Mouse (Mus musculus) heart, embryonic 14.5 days (tissue): Measurements from ENCODE around the gene Cryba4. TPM values are rescaled to one million over a fixed set of nuclear protein-coding genes. Genes with fewer than 3 reads are reported as not detected.

Experiments used
- ATAC-seq: fragments of 200-750 bp; cut with Nextera tagmentation; 2 replicates; pipeline ENCODE4 v1.8.0; 2017; ENCODE audit warnings: low read depth, moderate TSS enrichment; ENCODE audit not compliant: insufficient number of reproducible peaks, insufficient read depth, low FRiP score
- H3K27ac ChIP-seq, 2 experiments: fragments of 200-500 bp in 1 of 2; fragments of 300-500 bp in 1 of 2; sonication (generic) in 1 of 2; replicated peaks in 1 of 2; 2 replicates each; pipeline ENCODE4 v1.5.1; 2012 to 2014; ENCODE audit warnings: low read depth in 2 of 2, low read length in 2 of 2, control low read depth in 1 of 2, mild to moderate bottlenecking in 1 of 2, mixed read lengths in 1 of 2; ENCODE audit not compliant: control insufficient read depth in 1 of 2, insufficient read depth in 1 of 2
- H3K27me3 ChIP-seq: fragments of 300-500 bp; sonication (generic); 2 replicates; pipeline ENCODE4 v1.6.1; 2014; ENCODE audit warnings: mild to moderate bottlenecking, low read length, control low read depth; ENCODE audit not compliant: control insufficient read depth, insufficient read depth
- H3K36me3 ChIP-seq: fragments of 300-500 bp; sonication (generic); 2 replicates; pipeline ENCODE4 v1.6.1; 2014; ENCODE audit warnings: mild to moderate bottlenecking, control low read depth, low read length, mixed read lengths; ENCODE audit not compliant: control insufficient read depth, insufficient read depth
- H3K4me1 ChIP-seq, 2 experiments: fragments of 200-500 bp in 1 of 2; fragments of 300-500 bp in 1 of 2; sonication (generic) in 1 of 2; 2 replicates each; pipeline ENCODE4 v1.6.1; 2012 to 2014; ENCODE audit warnings: low read length in 2 of 2, control low read depth in 1 of 2, mixed read lengths in 1 of 2; ENCODE audit not compliant: control insufficient read depth in 2 of 2, insufficient read depth in 2 of 2
- H3K4me2 ChIP-seq: fragments of 300-500 bp; sonication (generic); 2 replicates; pipeline ENCODE4 v1.6.1; 2014; ENCODE audit warnings: mild to moderate bottlenecking, low read length
- H3K4me3 ChIP-seq, 2 experiments: fragments of 200-500 bp in 1 of 2; fragments of 300-500 bp in 1 of 2; sonication (generic) in 1 of 2; 2 replicates each; pipeline ENCODE4 v1.5.1; 2012 to 2014; ENCODE audit warnings: low read length in 2 of 2, mild to moderate bottlenecking in 2 of 2, control low read depth in 1 of 2, low read depth in 1 of 2, moderate library complexity in 1 of 2; ENCODE audit not compliant: control insufficient read depth in 1 of 2, insufficient read depth in 1 of 2
- H3K9ac ChIP-seq: fragments of 300-500 bp; sonication (generic); 2 replicates; pipeline ENCODE4 v1.6.1; 2014; ENCODE audit warnings: mild to moderate bottlenecking, low read length
- H3K9me3 ChIP-seq: fragments of 300-500 bp; sonication (generic); 2 replicates; pipeline ENCODE4 v1.6.1; 2016; ENCODE audit warnings: low read length, control low read depth; ENCODE audit not compliant: control insufficient read depth
- WGBS: fragments of 180-500 bp; shearing (Covaris S2); extraction: QIAGEN DNeasy Blood & Tissue Kit; methylation state at CpG from one replicate; pipeline ENCODE4 v1.1.7; 2014; 5-methylcytosine and 5-hydroxymethylcytosine counted together
- polyA plus RNA-seq: library from polyadenylated mRNA; unstranded; fragments of >200 nt; fragmentation: Nextera tagmentation; extraction: Ambion mirVana; gene quantifications from 2 replicates; pipeline ENCODE4 v1.2.1, GENCODE M21; 2014

Gene Cryba4
- 1.3 and 2.2 TPM in 2 replicates for polyA plus RNA-seq

DNA sequence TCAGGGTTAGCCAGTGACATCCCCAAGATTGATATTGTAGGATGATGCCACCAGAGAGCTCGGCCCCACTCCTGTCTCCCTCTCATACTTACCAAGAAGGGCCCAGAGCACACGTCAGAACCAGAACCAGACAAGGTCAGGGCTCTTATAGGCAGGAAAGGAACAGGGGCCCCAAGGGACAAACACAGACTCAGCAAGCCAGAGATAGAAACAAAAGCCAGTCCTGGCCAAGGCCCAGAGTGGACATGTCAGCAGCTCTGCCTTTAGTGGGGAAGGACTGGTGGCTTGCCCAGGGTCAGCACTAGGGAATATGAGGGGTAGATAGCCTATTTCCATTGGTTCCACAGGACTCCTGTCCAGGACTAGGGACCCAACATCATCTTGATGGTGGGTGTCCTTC, at the start of gene Cryba4:
TSS of gene Cryba4 (minus strand) at position 119 of the 400 bp plus-strand sequence.
- H3K4me3 ChIP-seq: no peak within 1 kb of the TSS
- H3K27me3 ChIP-seq: peaks cover 7% of the 10 kb centered on the region
- no peaks in the 10 kb centered on the region for H3K36me3 ChIP-seq
- H3K4me1 ChIP-seq: peaks cover 14 to 26% of the 10 kb centered on the region in 2 experiments
- H3K4me2 ChIP-seq: no peak within 1 kb of the TSS
- H3K9ac ChIP-seq: no peak within 1 kb of the TSS
- WGBS: 32% methylated on average over 2 of the region's 2 CpGs
- no peak for ATAC-seq
- H3K9me3 ChIP-seq: no peaks in the 10 kb centered on the region
- 0 out of 4 replicates have a peak within 1 kb of the TSS, but pooled peaks of 1 of the 2 experiments have one; percentile 1 for H3K27ac ChIP-seq

DNA sequence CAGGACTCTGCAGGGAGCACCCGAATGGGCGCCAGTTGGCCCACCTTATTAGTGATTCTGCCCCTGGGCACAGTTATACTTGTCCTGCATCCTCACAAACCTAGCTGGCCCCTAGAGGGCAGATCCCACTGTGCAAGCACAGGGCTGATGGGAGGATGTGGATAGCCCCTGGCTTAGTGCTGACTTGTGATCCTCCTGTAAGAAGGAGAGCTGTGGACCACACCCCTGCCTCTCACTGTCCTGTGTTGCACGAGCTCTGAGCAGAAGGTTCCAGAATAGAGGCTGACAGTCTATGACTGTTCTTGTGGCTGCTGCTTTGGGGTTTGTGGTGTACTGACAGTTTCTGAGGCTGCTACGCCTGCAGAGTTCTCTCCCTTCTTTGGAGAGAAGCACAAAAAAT, 49.4 kb upstream of the Cryba4 start:
- H3K4me3 ChIP-seq: no peak overlapping the region
- H3K4me2 ChIP-seq: no peak overlapping the region
- no peaks in the 10 kb centered on the region for H3K27me3 ChIP-seq
- H3K9me3 ChIP-seq: no peaks in the 10 kb centered on the region
- no peak overlapping the region for H3K9ac ChIP-seq
- 73% methylated on average over 4 of the region's 4 CpGs for WGBS
- H3K4me1 ChIP-seq: peaks cover 18 to 25% of the 10 kb centered on the region in 2 experiments
- peaks cover 7% of the 10 kb centered on the region; the same call in 1 of the 2 replicates for H3K36me3 ChIP-seq
- no peak for ATAC-seq
- no peak overlapping the region for H3K27ac ChIP-seq

DNA sequence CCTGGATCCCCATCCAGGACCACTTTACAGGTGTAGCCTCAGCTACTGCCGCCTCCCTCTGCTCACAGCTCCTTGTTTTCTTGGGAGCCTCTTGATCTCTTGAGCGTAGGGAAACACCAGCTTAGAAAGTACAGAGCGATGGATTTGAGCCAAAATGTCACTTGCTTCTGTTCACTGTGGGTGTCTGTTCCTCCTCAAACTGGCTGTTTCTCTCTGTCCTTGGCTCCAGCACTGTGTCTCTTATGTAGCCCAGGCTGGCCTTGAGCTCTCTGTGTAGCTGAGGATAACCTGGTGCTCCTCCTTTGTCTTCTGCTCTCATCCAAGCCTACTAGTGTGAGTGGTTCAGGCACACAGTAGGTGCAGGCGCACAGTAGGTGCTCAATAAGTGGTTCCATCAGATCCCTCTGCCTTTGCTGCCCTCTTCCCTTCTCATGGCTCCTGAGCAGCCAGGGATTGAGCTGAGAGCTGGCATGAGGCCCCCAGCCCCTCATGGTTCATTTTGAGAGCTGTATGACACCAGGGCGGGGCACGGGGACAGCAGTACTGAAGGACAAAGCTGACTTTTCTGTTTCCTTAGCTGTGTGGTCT, 48.5 kb upstream of the Cryba4 start:
- H3K9ac ChIP-seq: no peak overlapping the region
- 75% methylated on average over 6 of the region's 6 CpGs for WGBS
- H3K36me3 ChIP-seq: peaks cover 2% of the 10 kb centered on the region; the same call in 1 of the 2 replicates
- H3K27ac ChIP-seq: no peak overlapping the region
- no peaks in the 10 kb centered on the region for H3K27me3 ChIP-seq
- ATAC-seq: no peak
- H3K4me2 ChIP-seq: no peak overlapping the region
- peaks cover 19 to 31% of the 10 kb centered on the region in 2 experiments for H3K4me1 ChIP-seq
- no peaks in the 10 kb centered on the region for H3K9me3 ChIP-seq
- no peak overlapping the region for H3K4me3 ChIP-seq

DNA sequence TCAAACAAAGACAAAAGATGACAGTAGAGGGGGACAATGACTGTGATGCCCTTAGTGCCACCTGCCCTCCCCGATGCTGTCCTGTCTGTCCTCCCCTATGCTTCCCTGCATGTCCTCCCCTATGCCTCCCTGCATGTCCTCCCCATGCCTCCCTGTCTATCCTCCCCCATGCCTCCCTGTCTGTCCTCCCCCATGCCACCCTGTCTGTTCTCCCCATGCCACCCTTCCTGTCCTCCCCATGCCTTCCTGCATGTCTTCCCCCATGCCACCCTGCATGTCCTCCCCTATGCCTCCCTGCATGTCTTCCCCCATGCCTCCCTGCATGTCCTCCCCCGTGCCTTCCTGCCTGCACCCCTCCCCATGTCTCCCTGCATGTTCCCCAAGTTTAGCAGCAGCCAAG, 47.8 kb upstream of the Cryba4 start:
- Histone ChIP-seq H3K9ac (no peak overlapping the region), H3K4me3 (no peak overlapping the region), H3K36me3 (no peaks in the 10 kb centered on the region; the same call in 1 of the 2 replicates), H3K4me1 (peaks cover 19 to 34% of the 10 kb centered on the region in 2 experiments), H3K9me3 (no peaks in the 10 kb centered on the region), H3K27ac (no peak overlapping the region), H3K27me3 (no peaks in the 10 kb centered on the region), H3K4me2 (no peak overlapping the region)
- 73% methylated on average over 2 of the region's 2 CpGs for WGBS
- no peak for ATAC-seq

DNA sequence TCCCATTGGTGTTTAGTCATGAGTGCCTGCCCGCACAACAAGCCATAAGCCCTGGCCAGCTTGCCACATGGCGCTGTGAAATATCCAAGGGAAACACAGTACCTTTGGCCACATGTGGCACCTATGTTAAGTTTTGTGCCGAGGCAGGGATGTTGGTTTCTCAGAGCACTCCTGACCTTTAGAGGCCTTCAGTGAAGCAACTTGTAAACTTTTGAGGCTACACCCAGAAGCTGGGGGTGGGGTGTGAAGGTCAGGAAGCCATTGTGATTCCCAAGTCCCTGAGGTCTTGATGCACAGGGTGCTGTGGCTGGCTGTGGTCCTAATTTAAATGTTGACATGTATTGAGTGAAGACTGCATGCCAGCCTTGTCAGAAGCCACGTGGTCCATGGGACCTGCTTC, 47.1 kb upstream of the Cryba4 start:
- H3K4me1 ChIP-seq: peaks cover 24 to 39% of the 10 kb centered on the region in 2 experiments
- H3K27me3 ChIP-seq: no peaks in the 10 kb centered on the region
- 77% methylated on average over 4 of the region's 4 CpGs for WGBS
- ATAC-seq: no peak
- no peak overlapping the region for H3K4me3 ChIP-seq
- H3K9me3 ChIP-seq: no peaks in the 10 kb centered on the region
- H3K27ac ChIP-seq: peak overlapping the region; percentile 38 to 70; a peak in 3 of 4 replicates
- H3K9ac ChIP-seq: no peak overlapping the region
- no peaks in the 10 kb centered on the region; the same call in 1 of the 2 replicates for H3K36me3 ChIP-seq
- H3K4me2 ChIP-seq: no peak overlapping the region

DNA sequence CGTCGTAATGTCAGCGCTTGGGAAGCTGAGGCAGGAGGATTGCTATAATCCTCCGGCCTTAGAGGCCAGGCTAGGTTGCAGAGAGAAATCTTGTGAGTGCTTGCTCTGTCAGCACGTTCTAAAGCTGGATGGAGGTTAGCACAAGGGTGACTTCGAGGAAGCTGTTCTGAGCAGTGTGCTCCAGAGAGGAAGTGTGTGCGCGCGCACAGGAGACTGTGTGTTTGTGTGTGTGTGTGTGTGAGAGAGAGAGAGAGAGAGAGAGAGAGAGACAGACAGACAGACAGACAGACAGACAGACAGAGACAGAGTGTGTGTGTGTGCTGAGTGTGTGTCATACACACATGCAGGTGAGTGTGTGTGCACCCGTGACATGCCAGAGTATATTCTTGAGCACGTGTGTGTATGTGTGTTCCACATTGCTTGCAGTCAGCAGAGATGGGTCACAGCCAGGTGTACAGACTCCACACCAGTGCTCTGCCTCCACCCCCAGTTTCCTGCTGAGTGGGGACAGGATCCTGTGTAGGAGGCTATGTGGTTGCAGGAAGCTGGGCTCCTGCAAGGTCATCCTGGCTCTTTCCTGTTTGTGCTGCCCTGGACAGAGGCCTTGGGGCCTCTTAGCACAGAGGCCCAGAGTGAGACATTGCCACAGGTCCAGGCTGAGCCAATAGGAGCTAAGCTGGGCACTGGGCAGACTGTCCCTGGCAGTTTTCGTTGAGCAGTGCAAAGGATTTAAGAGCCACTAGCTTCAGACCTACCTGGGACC, 46.1 kb upstream of the Cryba4 start:
- no peak overlapping the region for H3K4me2 ChIP-seq
- H3K27ac ChIP-seq: peak overlapping the region; percentile 70 to 71
- no peaks in the 10 kb centered on the region for H3K36me3 ChIP-seq
- no peaks in the 10 kb centered on the region for H3K9me3 ChIP-seq
- no peaks in the 10 kb centered on the region for H3K27me3 ChIP-seq
- peaks cover 24 to 42% of the 10 kb centered on the region in 2 experiments for H3K4me1 ChIP-seq
- H3K9ac ChIP-seq: no peak overlapping the region
- WGBS: 71% methylated on average over 12 of the region's 12 CpGs
- ATAC-seq: peak; percentile 70
- no peak overlapping the region for H3K4me3 ChIP-seq

DNA sequence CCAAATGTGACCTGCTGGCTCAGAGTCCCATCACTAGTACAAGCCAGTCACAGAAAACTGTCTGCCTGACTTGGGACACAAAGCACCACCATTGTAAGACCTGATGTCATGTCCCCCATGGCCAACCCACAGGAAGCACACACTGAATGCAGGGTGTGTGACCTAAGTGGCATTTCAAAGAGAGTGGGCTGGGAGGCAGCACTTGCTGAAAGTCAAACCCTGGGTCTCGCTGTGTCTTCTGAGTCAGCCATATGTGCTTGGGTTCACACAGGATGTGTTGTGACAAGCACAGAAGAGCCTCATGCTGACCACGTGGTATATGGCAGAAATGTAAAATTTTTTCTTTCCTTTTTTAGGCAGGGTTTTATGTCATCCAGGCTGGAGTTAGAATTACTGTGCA, 44.9 kb upstream of the Cryba4 start:
- Histone ChIP-seq H3K27ac (peak overlapping the region in 1 of 2 experiments; percentile 60; a peak in 2 of 4 replicates), H3K4me2 (no peak overlapping the region), H3K4me3 (no peak overlapping the region), H3K4me1 (peaks cover 24 to 46% of the 10 kb centered on the region in 2 experiments), H3K27me3 (no peaks in the 10 kb centered on the region), H3K9me3 (no peaks in the 10 kb centered on the region), H3K9ac (peak overlapping the region; percentile 4; the same call in 1 of the 2 replicates), H3K36me3 (no peaks in the 10 kb centered on the region)
- WGBS: 78% methylated on average over 2 of the region's 2 CpGs
- ATAC-seq: no peak
